Mouse (Mus musculus) thymus, adult 18-20 months (tissue): Measurements from ENCODE around the gene Mettl7a3.
"Not testable (repeated sequence)": the region's sequence is repeated elsewhere in the genome, so short reads cannot be mapped to it uniquely, and the experiment has no call there.

Source experiments
- DNase-seq, 2 experiments: peaks; one replicate each; pipeline ENCODE4 v3.0.0; 2022; ENCODE audit warnings: mixed read lengths in 2 of 2

Gene Mettl7a3

GRCm38 (mm10) chr15:100332077-100332961 lies 2.4 kb upstream of the Mettl7a3 start:
- DNase-seq, result not testable (repeated sequence)

- DNase-seq, result not testable (repeated sequence)
Observed at GRCm38 (mm10) chr15:100337328-100337727, 2.6 kb downstream of the Mettl7a3 start.

- DNase-seq, result peak; percentile 26 to 36
Observed at GRCm38 (mm10) chr15:100337847-100338246, 3.1 kb downstream of the Mettl7a3 start.

- DNase-seq, result not testable (repeated sequence)
Observed at GRCm38 (mm10) chr15:100341314-100341980, 6.7 kb downstream of the Mettl7a3 start.

GRCm38 (mm10) chr15:100345484-100345883 lies 10.8 kb downstream of the Mettl7a3 start:
- no peak for DNase-seq

GRCm38 (mm10) chr15:100346761-100347160 lies 12.0 kb downstream of the Mettl7a3 start:
- no peak for DNase-seq

- no peak for DNase-seq
Observed at GRCm38 (mm10) chr15:100349496-100349895, 14.8 kb downstream of the Mettl7a3 start.

- no peak for DNase-seq
Observed at GRCm38 (mm10) chr15:100351501-100352060, 16.9 kb downstream of the Mettl7a3 start.

GRCm38 (mm10) chr15:100352711-100353250 lies 18.1 kb downstream of the Mettl7a3 start, which contains the start of the genes Methig1 and Mettl7a2:
Gene Methig1, plus strand, starts transcription at chr15:100353149.
Gene Mettl7a2, plus strand, starts transcription at chr15:100353200.
- no peak for DNase-seq

- DNase-seq, result not testable (repeated sequence)
Observed at GRCm38 (mm10) chr15:100353399-100353798, 18.7 kb downstream of the Mettl7a3 start.

- no peak for DNase-seq
Observed at GRCm38 (mm10) chr15:100355876-100356275, 21.1 kb downstream of the Mettl7a3 start.

GRCm38 (mm10) chr15:100364242-100364641 lies 29.5 kb downstream of the Mettl7a3 start, which contains the start of gene Higd1c:
Gene Higd1c, plus strand, starts transcription at chr15:100364542.
- DNase-seq, result no peak

GRCm38 (mm10) chr15:100365967-100366366 lies 31.2 kb downstream of the Mettl7a3 start:
- not testable (repeated sequence) for DNase-seq

GRCm38 (mm10) chr15:100367119-100367518 lies 32.4 kb downstream of the Mettl7a3 start:
- no peak for DNase-seq

GRCm38 (mm10) chr15:100375066-100375465 lies 40.3 kb downstream of the Mettl7a3 start:
- peak in 1 of 2 experiments; percentile 12 for DNase-seq

- DNase-seq, result not testable (repeated sequence)
Observed at GRCm38 (mm10) chr15:100377847-100378505, 43.2 kb downstream of the Mettl7a3 start.

GRCm38 (mm10) chr15:100379658-100380057 lies 44.9 kb downstream of the Mettl7a3 start:
- no peak for DNase-seq

- DNase-seq, result no peak
Observed at GRCm38 (mm10) chr15:100380104-100380503, 45.4 kb downstream of the Mettl7a3 start.

GRCm38 (mm10) chr15:100385705-100386104 lies 51.0 kb downstream of the Mettl7a3 start:
- no peak for DNase-seq

GRCm38 (mm10) chr15:100387544-100388223 lies 53.0 kb downstream of the Mettl7a3 start:
- DNase-seq, result no peak

- DNase-seq, result no peak
Observed at GRCm38 (mm10) chr15:100388224-100388835, 53.6 kb downstream of the Mettl7a3 start.
